Mouse (Mus musculus) kidney, adult 2 months (tissue): ENCODE results near the gene Hcrtr1. TPM values are rescaled to one million over a fixed set of nuclear protein-coding genes. Genes with fewer than 3 reads are reported as not detected.

Experiments used
- DNase-seq: peaks from one replicate; pipeline ENCODE4 v3.0.0; 2021
- H3K27ac ChIP-seq: fragments of 200-500 bp; 2 replicates; pipeline ENCODE4 v1.5.1; 2012; ENCODE audit warnings: low read depth, low read length, control low read depth, inconsistent platforms; ENCODE audit not compliant: insufficient read depth
- H3K27me3 ChIP-seq: fragments of 200-500 bp; replicated peaks from 2 replicates; pipeline ENCODE4 v1.6.1; 2012; ENCODE audit warnings: mild to moderate bottlenecking, moderate library complexity, low read length, inconsistent platforms; ENCODE audit not compliant: control insufficient read depth, insufficient read depth
- H3K36me3 ChIP-seq: fragments of 200-500 bp; 2 replicates; pipeline ENCODE4 v1.6.1; 2012; ENCODE audit warnings: mild to moderate bottlenecking, moderate library complexity, low read length, inconsistent platforms; ENCODE audit not compliant: control insufficient read depth, insufficient read depth
- H3K4me1 ChIP-seq: fragments of 200-500 bp; 2 replicates; pipeline ENCODE4 v1.6.1; 2011; ENCODE audit warnings: low read length; ENCODE audit not compliant: control insufficient read depth, insufficient read depth
- H3K4me3 ChIP-seq: fragments of 200-500 bp; 2 replicates; pipeline ENCODE4 v1.5.1; 2011; ENCODE audit warnings: mild to moderate bottlenecking, low read depth, low read length, control low read depth; ENCODE audit not compliant: insufficient read depth
- CTCF ChIP-seq: fragments of 200-500 bp; conservative IDR thresholded peaks from 2 replicates; pipeline ENCODE4 v1.5.1; 2011; ENCODE audit warnings: low read depth, mild to moderate bottlenecking, control low read depth, low read length, moderate library complexity, mixed read lengths; ENCODE audit not compliant: insufficient read depth, insufficient read length
- POLR2A ChIP-seq: fragments of 200-500 bp; IDR thresholded peaks from one replicate; pipeline ENCODE4 v1.6.1; 2011; ENCODE audit warnings: low read depth, low read length, control low read depth
- WGBS: fragments of 180-500 bp; shearing (Covaris S2); methylation state at CpG from one replicate; pipeline ENCODE4 v1.1.7; 2018; 5-methylcytosine and 5-hydroxymethylcytosine counted together
- polyA plus RNA-seq: library from polyadenylated mRNA; depleted of rRNA; stranded (reverse); fragments of >200 nt; gene quantifications from 2 replicates; pipeline ENCODE4 v1.2.3, GENCODE M21; 2012

Gene Hcrtr1
- polyA plus RNA-seq, 1 experiment, result 0.56 TPM

DNA sequence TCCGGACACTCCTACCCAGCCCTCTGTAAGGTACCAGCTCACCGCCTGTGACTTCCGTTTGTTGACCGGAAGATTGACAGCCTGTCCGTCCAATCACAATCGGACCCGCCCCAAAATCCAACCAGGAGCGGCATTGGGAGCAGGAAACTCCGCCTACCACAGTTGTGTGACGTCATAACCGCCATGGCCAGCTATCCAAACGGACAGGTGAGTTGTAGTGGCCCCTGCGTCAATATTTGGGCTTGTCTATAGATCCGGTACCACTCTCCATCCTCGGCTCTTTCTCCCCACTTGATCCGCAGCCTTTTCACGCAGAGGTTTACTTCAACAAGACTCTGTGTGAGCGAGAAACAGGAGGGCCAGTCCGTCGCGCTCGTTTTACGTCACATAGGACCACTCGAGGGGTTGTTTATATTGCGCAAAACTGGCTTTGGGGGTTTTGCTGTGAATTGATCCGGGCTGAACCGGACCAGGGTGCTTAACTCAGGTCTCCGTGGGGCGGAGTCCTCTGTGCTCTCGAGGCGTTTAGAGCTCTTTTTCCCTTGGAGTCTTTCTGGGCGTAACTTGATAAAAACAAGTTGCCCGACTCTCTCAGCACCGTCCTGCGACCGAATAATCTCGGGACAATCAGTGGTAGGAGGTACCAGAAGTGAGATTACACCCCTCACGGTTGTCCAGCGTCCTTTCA is 31.6 kb downstream of the Hcrtr1 start:
- peak overlapping the region; percentile 97 for H3K4me3 ChIP-seq
- H3K27me3 ChIP-seq, result no peaks in the 10 kb centered on the region
- TF ChIP-seq POLR2A (peak; percentile 23), CTCF (no peak)
- H3K36me3 ChIP-seq, result no peaks in the 10 kb centered on the region
- WGBS, result under 1% methylated on average over 39 of the region's 39 CpGs
- peak; percentile 100 for DNase-seq
- H3K4me1 ChIP-seq, result peaks cover 21% of the 10 kb centered on the region; the same call in 1 of the 2 replicates
- H3K27ac ChIP-seq, result peak overlapping the region; percentile 96

DNA sequence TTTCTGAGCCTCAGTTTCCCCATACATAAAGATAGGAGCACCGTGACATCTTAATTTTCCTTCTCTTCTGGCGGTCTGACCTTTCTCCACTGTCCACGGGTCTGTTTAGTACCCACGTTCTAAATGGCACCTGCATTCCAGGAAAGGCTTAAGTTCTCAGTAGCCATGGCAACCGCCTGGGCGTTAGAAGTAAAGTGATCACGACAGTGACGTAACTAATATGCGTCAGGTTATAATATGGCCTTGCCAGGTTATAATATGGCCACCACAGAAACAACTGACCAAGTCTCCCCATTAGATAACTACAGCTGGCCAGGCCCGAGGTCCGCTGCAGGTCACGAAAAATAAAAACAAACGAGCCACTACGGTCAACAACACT is 32.1 kb downstream of the Hcrtr1 start:
- no peaks in the 10 kb centered on the region for H3K27me3 ChIP-seq
- peak overlapping the region; percentile 97 for H3K4me3 ChIP-seq

DNA sequence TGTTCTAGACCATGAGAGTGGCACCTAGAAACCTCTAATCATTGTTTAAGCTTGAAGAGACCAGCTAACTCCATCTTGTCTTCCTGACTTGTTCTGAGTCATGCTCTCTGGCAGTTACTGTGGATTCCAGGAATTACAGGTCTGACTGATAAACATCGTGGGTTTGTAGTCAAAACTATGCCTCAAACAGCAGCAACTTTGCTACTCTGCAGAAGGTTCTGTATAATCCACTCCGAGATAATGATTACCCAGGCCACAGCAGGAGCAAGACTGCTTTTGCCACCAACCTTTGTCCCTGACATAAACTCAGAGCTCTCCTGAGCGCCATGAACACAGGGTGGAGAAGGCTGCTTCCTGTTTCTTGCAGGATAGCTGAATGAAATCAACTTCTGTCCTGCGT is 34.6 kb downstream of the Hcrtr1 start:
- peaks cover 20% of the 10 kb centered on the region; the same call in 1 of the 2 replicates for H3K4me1 ChIP-seq
- no peaks in the 10 kb centered on the region for H3K27me3 ChIP-seq
- 18% methylated on average over 4 of the region's 4 CpGs for WGBS
- no peak overlapping the region for H3K4me3 ChIP-seq
- peak overlapping the region; percentile 65 for H3K27ac ChIP-seq
- H3K36me3 ChIP-seq, result no peaks in the 10 kb centered on the region
- DNase-seq, result peak; percentile 92
- no peak for TF ChIP-seq POLR2A
- no peak for TF ChIP-seq CTCF

More for the DNA sequence above, 32.1 kb downstream of the Hcrtr1 start:
- TF ChIP-seq CTCF (no peak), POLR2A (no peak)
- Histone ChIP-seq H3K4me1 (peaks cover 25% of the 10 kb centered on the region; the same call in 1 of the 2 replicates), H3K27ac (peak overlapping the region; percentile 95), H3K36me3 (no peaks in the 10 kb centered on the region)
- 10% methylated on average over 14 of the region's 14 CpGs for WGBS
- DNase-seq, result no peak

DNA sequence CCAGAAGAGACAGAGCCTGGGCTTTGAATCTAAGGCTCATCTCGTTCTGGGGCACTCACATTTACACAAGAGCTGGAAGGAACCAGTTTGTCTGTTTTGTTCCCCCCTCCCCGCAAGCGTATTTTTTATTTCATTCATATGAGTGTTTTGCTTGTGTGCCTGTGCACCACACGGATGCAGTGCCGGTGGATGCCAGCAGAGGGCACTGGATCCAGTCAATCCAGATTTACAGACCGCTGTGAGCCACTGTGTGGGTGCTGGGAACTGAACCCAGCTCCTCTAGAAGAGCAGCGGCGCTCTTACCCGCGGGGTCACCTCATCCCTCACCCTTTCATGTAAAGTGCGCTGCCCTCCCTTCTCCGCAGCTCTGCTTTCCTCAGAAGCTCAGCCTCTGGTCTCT is 35.5 kb downstream of the Hcrtr1 start:
- DNase-seq, result no peak
- no peaks in the 10 kb centered on the region for H3K27me3 ChIP-seq
- H3K27ac ChIP-seq, result no peak overlapping the region
- WGBS, result 87% methylated on average over 12 of the region's 12 CpGs
- peaks cover 20% of the 10 kb centered on the region; the same call in 1 of the 2 replicates for H3K4me1 ChIP-seq
- TF ChIP-seq POLR2A (no peak), CTCF (0 out of 2 replicates have a peak, but pooled peaks have one; percentile 22)
- H3K4me3 ChIP-seq, result no peak overlapping the region
- H3K36me3 ChIP-seq, result no peaks in the 10 kb centered on the region

DNA sequence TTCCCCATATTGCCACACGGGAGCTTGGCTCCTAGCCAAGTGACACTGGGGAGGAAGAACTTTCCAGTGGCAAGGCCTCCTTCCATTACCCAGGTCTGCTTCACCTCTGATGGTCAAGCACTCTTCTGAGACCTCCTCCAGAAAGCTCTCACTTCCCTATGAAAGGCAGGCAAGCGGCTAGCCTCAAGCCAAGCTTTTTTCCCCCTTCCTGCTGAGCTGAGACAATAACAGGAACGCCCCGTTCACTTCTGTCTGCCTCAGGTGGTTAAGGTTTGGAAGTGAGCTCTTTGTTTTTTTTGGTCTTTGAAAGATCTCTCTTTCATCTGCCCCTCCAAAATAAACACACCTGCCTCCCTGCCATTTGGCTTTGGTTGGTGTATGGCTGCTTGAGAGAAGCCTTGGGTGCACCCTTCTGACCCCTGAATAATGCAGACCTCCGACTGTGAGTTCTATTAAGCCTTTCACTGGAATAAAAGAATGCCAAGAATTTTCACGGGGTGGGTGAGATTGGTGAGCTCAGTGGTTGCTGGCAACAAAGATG is 37.0 kb downstream of the Hcrtr1 start, which contains the start of gene Pef1:
TSS of gene Pef1 (plus strand) at position 448 of the 541 bp plus-strand sequence.
- no peak for DNase-seq
- Histone ChIP-seq H3K36me3 (no peaks in the 10 kb centered on the region), H3K4me3 (no peak within 1 kb of the TSS), H3K27me3 (no peaks in the 10 kb centered on the region), H3K27ac (no peak within 1 kb of the TSS), H3K4me1 (peaks cover 20% of the 10 kb centered on the region; the same call in 1 of the 2 replicates)
- 22% methylated on average over 6 of the region's 6 CpGs for WGBS
- TF ChIP-seq POLR2A (no peak), CTCF (no peak)

DNA sequence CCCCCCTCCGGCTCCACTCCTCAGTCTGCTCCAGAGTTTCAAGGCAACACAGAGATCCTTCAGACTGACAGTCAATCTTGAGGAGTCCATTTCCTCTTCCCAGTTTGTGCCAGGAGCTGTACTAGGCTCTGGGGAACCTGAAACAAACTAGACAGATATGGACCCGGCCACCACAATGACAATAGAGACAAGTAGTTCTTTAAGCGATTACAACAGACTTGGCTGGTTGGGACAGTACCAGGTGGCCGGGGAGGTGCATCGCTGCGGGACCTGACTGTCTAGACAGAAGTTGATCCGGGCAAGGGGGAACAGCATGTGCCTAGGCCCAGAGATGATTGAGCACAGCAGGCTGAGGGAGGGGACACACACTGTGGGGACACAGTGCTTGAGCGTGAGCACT is 38.0 kb downstream of the Hcrtr1 start:
- H3K27me3 ChIP-seq, result no peaks in the 10 kb centered on the region
- H3K4me1 ChIP-seq, result peaks cover 14% of the 10 kb centered on the region; the same call in 1 of the 2 replicates
- no peak for TF ChIP-seq CTCF
- no peak for TF ChIP-seq POLR2A
- no peak for DNase-seq
- WGBS, result 55% methylated on average over 8 of the region's 8 CpGs
- H3K4me3 ChIP-seq, result no peak overlapping the region
- H3K27ac ChIP-seq, result no peak overlapping the region
- no peaks in the 10 kb centered on the region for H3K36me3 ChIP-seq

DNA sequence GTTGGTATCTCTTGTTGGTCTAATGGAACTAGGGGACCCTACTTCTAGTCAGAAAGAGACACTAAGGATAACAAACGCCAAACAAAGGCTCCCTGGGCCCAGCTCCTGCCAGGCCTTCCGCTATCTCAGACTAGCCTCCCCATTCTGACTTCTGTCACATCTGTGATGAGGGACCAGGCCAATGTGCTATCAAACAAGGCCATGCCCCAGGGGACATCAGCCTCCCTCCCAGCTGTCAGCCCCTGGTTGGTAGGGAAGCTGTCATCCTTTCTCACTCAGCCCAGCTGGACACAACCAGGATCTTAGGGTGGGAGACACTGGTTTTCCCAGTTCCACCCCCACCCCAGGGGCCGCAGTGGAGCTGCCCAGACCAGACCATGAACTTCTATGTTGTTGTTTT is 44.0 kb downstream of the Hcrtr1 start:
- no peaks in the 10 kb centered on the region for H3K36me3 ChIP-seq
- H3K27me3 ChIP-seq, result no peaks in the 10 kb centered on the region
- TF ChIP-seq POLR2A (no peak), CTCF (no peak)
- DNase-seq, result no peak
- H3K27ac ChIP-seq, result no peak overlapping the region
- no peaks in the 10 kb centered on the region for H3K4me1 ChIP-seq
- WGBS, result 93% methylated on average over 3 of the region's 3 CpGs
- H3K4me3 ChIP-seq, result no peak overlapping the region
